Mouse (Mus musculus): ENCODE results near the gene 4930467E23Rik.
"Not testable (repeated sequence)": the region's sequence is repeated elsewhere in the genome, so short reads cannot be mapped to it uniquely, and the experiment has no call there.

DNA sequence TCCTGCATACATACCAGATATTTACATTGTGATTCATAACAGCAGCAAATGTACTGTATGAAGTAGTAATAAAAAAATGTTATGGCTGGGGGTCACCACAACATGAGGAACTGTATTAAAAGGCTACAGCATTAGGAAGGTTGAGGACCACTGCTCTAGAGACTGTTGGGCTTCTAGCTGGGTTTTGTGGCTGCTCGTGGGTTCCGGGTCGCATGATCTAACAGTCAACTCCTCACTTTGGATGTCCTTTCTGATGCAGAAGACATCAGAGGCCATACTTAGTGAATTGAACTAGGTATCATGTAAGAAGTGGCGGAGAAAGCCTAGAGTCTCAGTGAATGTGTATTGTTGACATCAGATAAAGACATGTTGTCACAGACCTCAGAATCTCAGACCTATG, 19.9 kb upstream of the 4930467E23Rik start:
- not testable (repeated sequence) for TF ChIP-seq ZC3H11A (IDR thresholded peaks at IDR 0.05; ENCODE audit: low read depth, low read length); GABPA (IDR thresholded peaks at IDR 0.05; ENCODE audit: insufficient replicate concordance, low read depth, low read length); ETS1 (conservative IDR thresholded peaks at IDR 0.05; ENCODE audit: low read depth, low read length); CTCF (conservative IDR thresholded peaks at IDR 0.05 in 1 of 2, IDR thresholded peaks at IDR 0.05 in 1 of 2; ENCODE audit: low read depth in 2 of 2, low read length in 2 of 2); CHD1 (IDR thresholded peaks at IDR 0.05; ENCODE audit: low read depth, low read length)
